Mouse (Mus musculus) layer of hippocampus, postnatal 25 days (tissue): Measurements from ENCODE around the gene Nupl2. TPM values are rescaled to one million over a fixed set of nuclear protein-coding genes. Genes with fewer than 3 reads are reported as not detected.

Experiments
- DNase-seq, 2 experiments: peaks; one replicate each; pipeline ENCODE4 v3.0.0; 2022; ENCODE audit warnings: mixed read lengths in 2 of 2, low spot score in 1 of 2; ENCODE audit errors: extremely low spot score in 1 of 2
- total RNA-seq, 2 experiments: library from RNA; stranded (reverse); gene quantifications; 2 replicates each; pipeline ENCODE4 v1.2.3; 2021

Gene Nupl2
- total RNA-seq, 2 experiments from 2014 or later: 9.9 to 12.0 TPM

GRCm38 (mm10) chr5:24207965-24208364, 43.2 kb downstream of the Nupl2 start:
- DNase-seq: no peak

- DNase-seq: no peak
Measured at GRCm38 (mm10) chr5:24208505-24208904, 43.7 kb downstream of the Nupl2 start.

- no peak for DNase-seq
Measured at GRCm38 (mm10) chr5:24213861-24214546, 49.2 kb downstream of the Nupl2 start.

- DNase-seq: no peak
Measured at GRCm38 (mm10) chr5:24214547-24214878, 49.8 kb downstream of the Nupl2 start.

- DNase-seq: no peak
Measured at GRCm38 (mm10) chr5:24214900-24215299, 50.1 kb downstream of the Nupl2 start.

Other genes with a start within 250 kb of the Nupl2 start
- gene Fam126a, start 134.3 kb upstream of the Nupl2 start, total RNA-seq: 10 to 100 TPM; 24.8 to 25.1 TPM
- gene Klhl7, start 64.4 kb upstream of the Nupl2 start, total RNA-seq: 10 to 100 TPM; 92.7 to 94.8 TPM
- gene Kcnh2, start 186.6 kb downstream of the Nupl2 start, total RNA-seq: 10 to 100 TPM; 20.1 to 21.9 TPM
- 1 to 10 TPM; 6.7 to 8.4 TPM for gene Nos3, start 199.8 kb downstream of the Nupl2 start, total RNA-seq
- 1 to 10 TPM; 2.6 to 3.3 TPM for gene Atg9b, start 227.2 kb downstream of the Nupl2 start, total RNA-seq
- gene Abcb8, start 228.7 kb downstream of the Nupl2 start, total RNA-seq: 10 to 100 TPM; 52.3 to 54.1 TPM
- gene Asic3, start 248.4 kb downstream of the Nupl2 start, total RNA-seq: under 1 TPM in 1 of 2 experiments, not detected in 1; 0.30 TPM